Mouse (Mus musculus) testis, adult 2 months (tissue): ENCODE measurements around the gene Satb2. TPM values are rescaled to one million over a fixed set of nuclear protein-coding genes. Genes with fewer than 3 reads are reported as not detected.

Experiments
- H3K27ac ChIP-seq: fragments of 200-500 bp; 2 replicates; pipeline ENCODE4 v1.5.1; 2012; ENCODE audit warnings: low read depth, low read length; ENCODE audit not compliant: control insufficient read depth, insufficient read depth
- H3K27me3 ChIP-seq: fragments of 200-500 bp; 2 replicates; pipeline ENCODE4 v1.6.1; 2012; ENCODE audit warnings: mild to moderate bottlenecking, low read length, moderate library complexity; ENCODE audit not compliant: control insufficient read depth, insufficient read depth
- H3K36me3 ChIP-seq: fragments of 200-500 bp; 2 replicates; pipeline ENCODE4 v1.6.1; 2012; ENCODE audit warnings: mild to moderate bottlenecking, low read length; ENCODE audit not compliant: control insufficient read depth, insufficient read depth
- H3K4me1 ChIP-seq: fragments of 200-500 bp; 2 replicates; pipeline ENCODE4 v1.6.1; 2012; ENCODE audit warnings: low read length; ENCODE audit not compliant: control insufficient read depth, insufficient read depth
- H3K4me3 ChIP-seq: fragments of 200-500 bp; 2 replicates; pipeline ENCODE4 v1.5.1; 2012; ENCODE audit warnings: low read depth, mild to moderate bottlenecking, low read length, moderate library complexity, mixed read lengths; ENCODE audit not compliant: control insufficient read depth
- CTCF ChIP-seq: fragments of 200-500 bp; IDR thresholded peaks from 2 replicates; pipeline ENCODE4 v1.5.1; 2012; ENCODE audit warnings: low read depth, mild to moderate bottlenecking, inconsistent platforms, low read length, moderate library complexity; ENCODE audit not compliant: control insufficient read depth, insufficient read depth, insufficient replicate concordance
- POLR2A ChIP-seq: fragments of 200-500 bp; IDR thresholded peaks from 2 replicates; pipeline ENCODE4 v1.6.1; 2012; ENCODE audit warnings: low read depth, mild to moderate bottlenecking, inconsistent platforms, low read length, moderate library complexity; ENCODE audit not compliant: control insufficient read depth
- polyA plus RNA-seq: library from polyadenylated mRNA; depleted of rRNA; stranded (reverse); fragments of >200 nt; gene quantifications from 2 replicates; pipeline ENCODE4 v1.2.3, GENCODE M21; 2012

Satb2 gene
- polyA plus RNA-seq, 1 experiment = 1.3 TPM

DNA sequence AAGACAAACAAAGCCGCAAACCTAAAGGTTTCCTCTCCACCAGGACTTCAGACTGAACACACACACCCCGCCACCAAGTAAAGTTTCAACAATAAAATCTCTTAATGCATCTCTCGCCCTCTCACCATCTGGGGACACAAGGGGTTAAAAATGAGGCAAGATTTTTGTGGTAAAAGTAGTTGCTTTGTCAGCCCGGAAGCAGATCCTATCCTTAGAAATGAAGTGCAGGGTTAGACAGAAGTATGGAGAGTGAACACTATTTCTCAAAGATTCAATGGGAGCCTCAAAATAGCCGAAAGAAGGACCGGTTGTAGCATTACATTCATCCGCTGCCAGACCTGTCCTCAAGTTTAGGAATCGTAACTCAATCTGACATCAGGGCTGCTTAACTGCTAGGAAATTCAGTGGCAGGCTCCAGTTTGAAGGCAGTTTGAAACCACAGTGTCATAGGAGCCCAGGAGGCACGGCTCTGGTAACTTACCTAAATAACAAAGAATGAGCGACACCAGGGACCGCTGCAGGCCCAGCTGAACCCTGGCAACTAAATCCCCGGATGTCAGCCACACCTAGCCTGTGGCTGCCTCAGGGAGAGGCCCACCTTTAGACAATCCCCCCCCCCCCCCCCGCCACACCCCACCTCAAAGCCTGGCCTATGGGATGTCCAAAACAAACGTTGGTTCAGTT lies 23.3 kb downstream of the Satb2 start:
- peak overlapping the region; percentile 57 for H3K4me3 ChIP-seq
- H3K36me3 ChIP-seq = no peaks in the 10 kb centered on the region
- no peaks in the 10 kb centered on the region for H3K4me1 ChIP-seq
- H3K27ac ChIP-seq = no peak overlapping the region
- TF ChIP-seq CTCF = no peak
- no peak for TF ChIP-seq POLR2A
- H3K27me3 ChIP-seq = no peaks in the 10 kb centered on the region

DNA sequence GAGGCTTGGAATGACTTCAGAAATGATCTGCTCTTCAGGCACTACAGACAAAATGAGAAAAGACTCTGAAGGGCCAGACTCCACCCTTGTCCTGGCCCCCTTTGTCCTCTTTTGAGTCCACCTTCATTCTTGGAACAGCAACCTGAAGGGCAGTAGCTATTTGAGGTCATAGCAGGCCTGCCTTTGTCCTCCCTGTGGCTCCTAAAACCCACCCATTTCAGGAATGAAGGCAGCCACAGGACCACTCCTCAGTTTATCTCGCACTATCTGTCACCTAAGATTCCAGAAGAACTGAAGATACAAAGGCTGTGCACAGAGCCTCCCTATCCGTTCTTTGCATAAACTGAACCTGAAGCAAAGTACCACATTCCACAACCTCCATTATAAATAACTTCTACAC lies 24.9 kb downstream of the Satb2 start:
- Histone ChIP-seq H3K27me3 (no peaks in the 10 kb centered on the region), H3K4me1 (no peaks in the 10 kb centered on the region), H3K4me3 (no peak overlapping the region), H3K27ac (no peak overlapping the region), H3K36me3 (no peaks in the 10 kb centered on the region)
- TF ChIP-seq CTCF (no peak), POLR2A (no peak)

DNA sequence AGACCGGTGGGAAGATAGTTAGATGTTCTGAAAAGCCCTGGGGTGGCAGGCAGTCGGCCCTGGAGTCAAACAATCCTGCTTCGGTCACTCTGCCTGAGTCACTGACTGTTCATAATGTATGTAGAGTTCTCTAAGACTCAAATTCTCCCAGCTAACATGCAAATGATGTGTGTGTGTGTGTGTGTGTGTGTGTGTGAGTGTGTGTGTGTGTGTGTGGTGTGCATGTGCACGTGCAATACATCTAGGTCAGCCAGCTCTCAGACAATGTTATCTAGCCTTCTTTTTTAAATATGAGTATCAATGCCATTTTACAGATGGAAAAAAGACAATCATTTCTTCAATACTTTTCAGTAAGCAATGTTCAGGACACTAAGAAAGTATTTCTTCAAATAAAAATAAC lies 26.5 kb downstream of the Satb2 start:
- H3K4me1 ChIP-seq = no peaks in the 10 kb centered on the region
- no peak overlapping the region for H3K27ac ChIP-seq
- no peaks in the 10 kb centered on the region for H3K36me3 ChIP-seq
- TF ChIP-seq POLR2A (no peak), CTCF (no peak)
- H3K4me3 ChIP-seq = no peak overlapping the region
- no peaks in the 10 kb centered on the region for H3K27me3 ChIP-seq

DNA sequence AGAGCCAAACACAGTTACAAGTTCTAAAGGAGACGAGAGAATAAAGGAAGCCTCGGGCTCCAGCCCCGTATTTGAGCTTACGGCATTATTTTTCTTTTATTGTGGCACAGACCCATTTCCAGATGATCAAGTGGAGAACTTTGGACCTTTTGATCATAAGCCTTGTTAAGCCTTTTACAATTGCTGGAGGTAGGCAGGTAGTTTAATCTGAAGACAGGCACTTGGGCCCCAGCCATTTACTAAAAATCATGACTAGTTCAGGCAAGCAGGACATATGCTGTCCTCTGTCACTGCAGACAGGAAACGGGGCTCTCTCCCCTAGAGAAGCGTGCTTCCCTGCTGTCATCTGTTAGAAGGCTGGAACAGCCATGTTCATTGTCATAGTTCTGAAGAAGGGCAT lies 26.9 kb downstream of the Satb2 start:
- TF ChIP-seq CTCF (no peak), POLR2A (no peak)
- Histone ChIP-seq H3K36me3 (no peaks in the 10 kb centered on the region), H3K27ac (no peak overlapping the region), H3K27me3 (no peaks in the 10 kb centered on the region), H3K4me3 (no peak overlapping the region), H3K4me1 (no peaks in the 10 kb centered on the region)

DNA sequence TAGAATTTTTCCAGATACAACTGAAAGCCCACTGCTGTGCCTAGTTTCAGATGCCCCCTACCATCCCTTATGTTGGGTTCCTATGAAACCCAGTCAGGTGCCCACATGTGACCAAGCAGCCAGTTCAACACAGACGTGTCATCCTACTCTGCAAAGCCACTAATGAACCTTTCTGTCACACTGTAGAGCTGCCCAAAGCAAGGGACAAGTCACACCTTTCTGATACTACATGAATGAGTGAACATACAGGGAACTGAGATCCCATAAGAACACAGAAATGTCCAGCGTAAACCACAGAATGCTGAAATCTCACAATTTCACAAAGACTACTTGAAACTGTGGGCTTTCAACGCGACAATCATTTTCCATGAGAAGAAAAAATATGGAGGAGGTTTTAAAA lies 39.0 kb downstream of the Satb2 start:
- H3K4me1 ChIP-seq = no peaks in the 10 kb centered on the region
- no peak overlapping the region for H3K4me3 ChIP-seq
- TF ChIP-seq CTCF = no peak
- TF ChIP-seq POLR2A = no peak
- no peaks in the 10 kb centered on the region for H3K36me3 ChIP-seq
- no peak overlapping the region for H3K27ac ChIP-seq
- no peaks in the 10 kb centered on the region for H3K27me3 ChIP-seq

DNA sequence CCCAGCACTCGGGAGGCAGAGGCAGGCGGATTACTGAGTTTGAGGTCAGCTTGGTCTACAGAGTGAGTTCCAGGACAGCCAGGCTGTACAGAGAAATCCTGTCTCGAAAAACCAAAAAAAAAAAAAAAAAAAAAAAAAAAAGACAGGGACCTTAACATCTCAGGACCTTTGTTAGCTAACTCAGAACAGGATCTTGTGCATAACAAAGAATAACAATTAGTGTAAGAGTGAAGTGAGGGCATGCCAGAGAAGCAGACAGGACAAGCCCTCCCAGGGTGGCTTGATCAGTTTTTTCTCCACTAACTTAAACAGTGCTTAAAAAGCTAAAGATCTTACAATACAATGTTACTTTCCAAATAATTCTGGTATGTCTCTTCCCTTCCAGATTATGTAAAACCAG lies 40.0 kb downstream of the Satb2 start:
- H3K36me3 ChIP-seq = no peaks in the 10 kb centered on the region
- no peaks in the 10 kb centered on the region for H3K4me1 ChIP-seq
- no peaks in the 10 kb centered on the region for H3K27me3 ChIP-seq
- H3K27ac ChIP-seq = no peak overlapping the region
- no peak overlapping the region for H3K4me3 ChIP-seq
- no peak for TF ChIP-seq POLR2A
- TF ChIP-seq CTCF = no peak

DNA sequence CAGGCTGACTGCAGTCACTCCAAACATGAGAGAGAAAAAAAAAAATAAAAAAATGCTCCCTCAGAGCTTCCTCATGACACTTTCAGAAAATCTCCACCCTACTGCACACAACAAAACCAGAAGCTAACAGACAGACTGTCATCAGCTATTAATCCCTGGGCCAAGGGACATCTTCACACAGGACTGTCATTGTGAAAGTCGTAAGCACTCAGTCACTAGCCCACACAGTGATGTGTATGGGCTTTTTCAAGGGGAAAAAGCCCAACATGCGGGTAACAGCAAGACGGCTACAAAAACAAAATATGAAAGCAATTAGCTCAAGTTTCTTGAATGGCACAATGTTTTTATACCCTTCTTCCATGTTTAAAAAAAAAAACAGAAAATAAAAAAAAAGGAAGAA lies 41.9 kb downstream of the Satb2 start:
- no peaks in the 10 kb centered on the region for H3K36me3 ChIP-seq

More for the DNA sequence above, 41.9 kb downstream of the Satb2 start:
- no peaks in the 10 kb centered on the region for H3K27me3 ChIP-seq
- H3K4me3 ChIP-seq = no peak overlapping the region
- H3K27ac ChIP-seq = no peak overlapping the region
- TF ChIP-seq POLR2A = no peak
- TF ChIP-seq CTCF = no peak
- H3K4me1 ChIP-seq = no peaks in the 10 kb centered on the region
